Mouse (Mus musculus) testis, adult 2 months (tissue): ENCODE measurements around the gene Srcap. TPM values are rescaled to one million over a fixed set of nuclear protein-coding genes. Genes with fewer than 3 reads are reported as not detected.
"Not testable (repeated sequence)": the region's sequence is repeated elsewhere in the genome, so short reads cannot be mapped to it uniquely, and the experiment has no call there.

Source experiments
- H3K27ac ChIP-seq: fragments of 200-500 bp; 2 replicates; pipeline ENCODE4 v1.5.1; 2012; ENCODE audit warnings: low read depth, low read length; ENCODE audit not compliant: control insufficient read depth, insufficient read depth
- H3K27me3 ChIP-seq: fragments of 200-500 bp; 2 replicates; pipeline ENCODE4 v1.6.1; 2012; ENCODE audit warnings: mild to moderate bottlenecking, low read length, moderate library complexity; ENCODE audit not compliant: control insufficient read depth, insufficient read depth
- H3K36me3 ChIP-seq: fragments of 200-500 bp; 2 replicates; pipeline ENCODE4 v1.6.1; 2012; ENCODE audit warnings: mild to moderate bottlenecking, low read length; ENCODE audit not compliant: control insufficient read depth, insufficient read depth
- H3K4me1 ChIP-seq: fragments of 200-500 bp; 2 replicates; pipeline ENCODE4 v1.6.1; 2012; ENCODE audit warnings: low read length; ENCODE audit not compliant: control insufficient read depth, insufficient read depth
- H3K4me3 ChIP-seq: fragments of 200-500 bp; 2 replicates; pipeline ENCODE4 v1.5.1; 2012; ENCODE audit warnings: low read depth, mild to moderate bottlenecking, low read length, moderate library complexity, mixed read lengths; ENCODE audit not compliant: control insufficient read depth
- CTCF ChIP-seq: fragments of 200-500 bp; IDR thresholded peaks from 2 replicates; pipeline ENCODE4 v1.5.1; 2012; ENCODE audit warnings: low read depth, mild to moderate bottlenecking, inconsistent platforms, low read length, moderate library complexity; ENCODE audit not compliant: control insufficient read depth, insufficient read depth, insufficient replicate concordance
- POLR2A ChIP-seq: fragments of 200-500 bp; IDR thresholded peaks from 2 replicates; pipeline ENCODE4 v1.6.1; 2012; ENCODE audit warnings: low read depth, mild to moderate bottlenecking, inconsistent platforms, low read length, moderate library complexity; ENCODE audit not compliant: control insufficient read depth
- polyA plus RNA-seq: library from polyadenylated mRNA; depleted of rRNA; stranded (reverse); fragments of >200 nt; gene quantifications from 2 replicates; pipeline ENCODE4 v1.2.3, GENCODE M21; 2012

The Srcap gene
- polyA plus RNA-seq, 1 experiment = 20.0 TPM

- H3K27ac ChIP-seq = peak within 1 kb of the TSS; percentile 100
- TF ChIP-seq CTCF (no peak), POLR2A (peak; percentile 55)
- peaks cover 5% of the 10 kb centered on the region for H3K36me3 ChIP-seq
Measured at GRCm38 (mm10) chr7:127478635-127479317, 33.0 kb upstream of the Srcap start, which contains the start of gene Fbrs. TSS of gene Fbrs (plus strand) at chr7:127479199.

DNA sequence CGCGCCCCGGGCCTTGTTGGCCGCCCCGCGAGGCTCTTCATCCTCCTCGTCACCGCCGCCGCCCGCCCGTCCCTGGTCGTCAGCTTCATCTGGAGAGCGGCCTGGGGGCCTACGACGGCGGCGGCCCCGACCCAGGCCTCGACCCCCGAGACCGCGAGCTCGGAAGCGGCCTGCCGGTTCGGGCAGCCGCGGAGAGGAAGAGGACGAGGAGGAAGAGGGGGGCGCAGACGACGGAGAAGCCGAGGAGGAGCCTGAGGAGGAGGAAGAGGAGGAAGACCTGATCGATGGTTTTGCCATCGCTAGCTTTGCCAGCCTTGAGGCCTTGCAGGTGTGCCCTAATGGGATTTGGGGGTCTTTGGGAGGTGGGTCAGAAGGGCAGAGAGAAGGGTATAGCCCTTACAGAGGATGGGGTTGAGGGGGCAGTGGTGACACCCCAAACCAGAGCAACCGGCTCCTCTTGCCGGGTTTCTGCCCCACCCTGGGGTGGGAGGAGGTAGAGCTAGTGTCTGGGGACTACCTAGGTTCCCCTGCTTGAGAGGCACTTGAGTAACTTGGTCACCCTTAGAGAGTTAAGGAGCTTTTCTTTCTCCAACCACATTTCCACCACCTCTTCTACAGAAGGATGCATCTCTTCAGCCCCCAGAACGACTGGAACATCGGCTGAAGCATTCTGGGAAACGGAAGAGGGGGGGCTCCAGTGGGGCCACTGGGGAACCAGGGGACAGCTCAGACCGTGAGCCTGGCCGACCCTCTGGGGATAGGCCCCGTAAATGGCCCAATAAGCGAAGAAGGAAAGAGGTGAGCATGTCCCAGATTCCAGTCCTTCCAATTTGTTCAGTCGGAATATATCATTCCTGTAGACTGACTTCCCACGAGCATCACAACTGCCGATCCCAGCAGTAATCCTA lies 32.2 kb upstream of the Srcap start:
- Histone ChIP-seq H3K27me3 (no peaks in the 10 kb centered on the region), H3K4me3 (peak overlapping the region; percentile 98), H3K4me1 (peaks cover 5% of the 10 kb centered on the region), H3K36me3 (peaks cover 5% of the 10 kb centered on the region), H3K27ac (peak overlapping the region; percentile 100)
- no peak for TF ChIP-seq POLR2A
- TF ChIP-seq CTCF = no peak

More at GRCm38 (mm10) chr7:127478635-127479317, 33.0 kb upstream of the Srcap start, which contains the start of gene Fbrs:
- peak within 1 kb of the TSS; percentile 98 for H3K4me3 ChIP-seq
- peaks cover 5% of the 10 kb centered on the region for H3K4me1 ChIP-seq
- no peaks in the 10 kb centered on the region for H3K27me3 ChIP-seq

- Histone ChIP-seq H3K27ac (no peak overlapping the region; the same call in 1 of the 2 replicates), H3K4me3 (peak overlapping the region; percentile 98), H3K36me3 (peaks cover 5% of the 10 kb centered on the region)
Measured at GRCm38 (mm10) chr7:127480321-127480720, 31.5 kb upstream of the Srcap start.

GRCm38 (mm10) chr7:127485416-127485815 lies 26.4 kb upstream of the Srcap start:
- Histone ChIP-seq H3K4me3 (no peak overlapping the region), H3K4me1 (no peaks in the 10 kb centered on the region), H3K27ac (no peak overlapping the region), H3K27me3 (no peaks in the 10 kb centered on the region), H3K36me3 (peaks cover 4% of the 10 kb centered on the region)
- TF ChIP-seq POLR2A = no peak
- no peak for TF ChIP-seq CTCF

More at GRCm38 (mm10) chr7:127480321-127480720, 31.5 kb upstream of the Srcap start:
- TF ChIP-seq POLR2A (no peak), CTCF (no peak)
- Histone ChIP-seq H3K27me3 (no peaks in the 10 kb centered on the region), H3K4me1 (peaks cover 5% of the 10 kb centered on the region)

GRCm38 (mm10) chr7:127488364-127488763 lies 23.4 kb upstream of the Srcap start:
- not testable (repeated sequence) for H3K36me3 ChIP-seq, H3K4me3 ChIP-seq, H3K4me1 ChIP-seq, H3K27ac ChIP-seq, H3K27me3 ChIP-seq

DNA sequence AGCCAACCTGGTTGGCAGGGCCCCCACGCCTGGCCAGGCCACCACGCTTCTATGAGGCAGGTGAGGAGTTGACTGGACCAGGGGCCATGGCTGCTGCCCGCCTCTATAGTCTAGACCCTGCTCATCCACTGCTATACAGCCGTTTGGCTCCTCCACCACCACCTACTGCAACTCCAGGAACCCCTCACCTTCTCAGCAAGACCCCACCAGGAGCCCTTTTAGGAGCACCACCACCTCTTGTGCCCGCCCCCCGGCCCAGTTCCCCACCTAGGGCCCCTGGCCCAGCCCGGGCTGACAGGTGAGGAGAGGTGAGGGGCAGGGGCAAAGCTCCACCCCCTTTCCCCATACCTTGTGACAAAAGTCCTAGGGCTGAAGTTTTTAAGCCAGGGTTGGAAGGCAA lies 21.8 kb upstream of the Srcap start:
- TF ChIP-seq POLR2A = no peak
- TF ChIP-seq CTCF = no peak
- H3K27me3 ChIP-seq = no peaks in the 10 kb centered on the region
- H3K4me1 ChIP-seq = no peaks in the 10 kb centered on the region
- no peak overlapping the region for H3K4me3 ChIP-seq
- peaks cover 3% of the 10 kb centered on the region for H3K36me3 ChIP-seq
- no peak overlapping the region for H3K27ac ChIP-seq

DNA sequence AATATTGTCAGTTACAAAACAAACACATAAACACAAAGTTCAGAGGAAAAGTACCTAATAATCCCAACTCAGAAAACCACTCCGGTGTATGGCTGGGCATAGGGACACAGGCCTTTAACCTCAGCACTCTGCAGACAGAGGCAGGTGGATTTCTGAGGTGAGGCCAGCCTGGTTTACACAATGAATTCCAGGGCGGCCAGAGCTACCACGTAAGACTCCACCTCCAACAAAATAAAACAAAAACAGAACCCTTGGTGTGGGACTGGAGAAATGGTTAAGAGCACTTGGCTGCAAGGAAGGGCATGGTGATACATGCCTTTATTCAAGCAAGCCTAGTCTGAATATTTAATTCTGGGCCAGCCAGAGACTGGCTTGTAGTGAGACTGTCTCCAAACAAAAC lies 19.9 kb upstream of the Srcap start:
- no peak overlapping the region for H3K4me3 ChIP-seq
- H3K36me3 ChIP-seq = peaks cover 3% of the 10 kb centered on the region
- no peaks in the 10 kb centered on the region for H3K4me1 ChIP-seq
- H3K27me3 ChIP-seq = no peaks in the 10 kb centered on the region
- H3K27ac ChIP-seq = no peak overlapping the region
- TF ChIP-seq POLR2A (no peak), CTCF (no peak)
